Mouse (Mus musculus): Measurements from ENCODE around the gene Tulp2. TPM values are rescaled to one million over a fixed set of nuclear protein-coding genes. Genes with fewer than 3 reads are reported as not detected.
"Not testable (repeated sequence)": the region's sequence is repeated elsewhere in the genome, so short reads cannot be mapped to it uniquely, and the experiment has no call there.

Tulp2 gene
- polyA plus RNA-seq, 1 experiment from 2014 or later: 1.8 TPM

- ATAC-seq (ENCODE audit: insufficient read depth, low FRiP score, low read depth): no peak
- Histone ChIP-seq H3K27me3 (replicated peaks) (no peaks in the 10 kb centered on the region), H3K9me3 (no peaks in the 10 kb centered on the region), H3K4me3 (replicated peaks) (no peak overlapping the region), H3K4me2 (peak overlapping the region; percentile 54), H3K4me1 (peaks cover 51% of the 10 kb centered on the region), H3K27ac (peak overlapping the region; percentile 94), H3K36me3 (peaks cover 10% of the 10 kb centered on the region; the same call in 1 of the 2 replicates), H3K9ac (no peak overlapping the region)
- WGBS: 47% methylated on average over 5 of the region's 5 CpGs
These were observed 20.4 kb upstream of the Tulp2 start for GRCm38 (mm10) chr7:45461326-45461725.

- H3K9ac ChIP-seq: no peak overlapping the region
- no peak for ATAC-seq (ENCODE audit: insufficient read depth, low FRiP score, low read depth)
These were observed 19.9 kb upstream of the Tulp2 start for GRCm38 (mm10) chr7:45461781-45462180.

GRCm38 (mm10) chr7:45462325-45462724, 19.4 kb upstream of the Tulp2 start:
- no peak overlapping the region for H3K4me3 ChIP-seq (replicated peaks)
- no peak overlapping the region for H3K27ac ChIP-seq
- H3K27me3 ChIP-seq (replicated peaks): no peaks in the 10 kb centered on the region
- peaks cover 47% of the 10 kb centered on the region for H3K4me1 ChIP-seq
- H3K9me3 ChIP-seq: no peaks in the 10 kb centered on the region
- H3K9ac ChIP-seq: no peak overlapping the region
- H3K36me3 ChIP-seq: peaks cover 10% of the 10 kb centered on the region; the same call in 1 of the 2 replicates
- no peak overlapping the region for H3K4me2 ChIP-seq
- no peak for ATAC-seq (ENCODE audit: insufficient read depth, low FRiP score, low read depth)
- 83% methylated on average over 4 of the region's 4 CpGs for WGBS

More at GRCm38 (mm10) chr7:45461781-45462180, 19.9 kb upstream of the Tulp2 start:
- H3K4me3 ChIP-seq (replicated peaks): no peak overlapping the region
- H3K36me3 ChIP-seq: peaks cover 10% of the 10 kb centered on the region; the same call in 1 of the 2 replicates
- H3K27ac ChIP-seq: peak overlapping the region; percentile 75; the same call in 1 of the 2 replicates
- H3K27me3 ChIP-seq (replicated peaks): no peaks in the 10 kb centered on the region
- no peaks in the 10 kb centered on the region for H3K9me3 ChIP-seq
- H3K4me1 ChIP-seq: peaks cover 49% of the 10 kb centered on the region
- H3K4me2 ChIP-seq: no peak overlapping the region
- WGBS: 84% methylated on average over 4 of the region's 4 CpGs

GRCm38 (mm10) chr7:45462868-45463267, 18.8 kb upstream of the Tulp2 start:
- not testable (repeated sequence) for H3K9me3 ChIP-seq; H3K4me2 ChIP-seq; H3K27me3 ChIP-seq (replicated peaks); H3K9ac ChIP-seq; ATAC-seq (ENCODE audit: insufficient read depth, low FRiP score, low read depth); H3K27ac ChIP-seq; H3K4me3 ChIP-seq (replicated peaks)
- Histone ChIP-seq H3K4me1 (peaks cover 45% of the 10 kb centered on the region), H3K36me3 (peaks cover 10% of the 10 kb centered on the region; the same call in 1 of the 2 replicates)
- 75% methylated on average over 4 of the region's 4 CpGs for WGBS

GRCm38 (mm10) chr7:45463987-45464778, 17.5 kb upstream of the Tulp2 start:
- Histone ChIP-seq H3K4me1 (peaks cover 38% of the 10 kb centered on the region), H3K4me2 (no peak overlapping the region), H3K9me3 (no peaks in the 10 kb centered on the region), H3K36me3 (peaks cover 6% of the 10 kb centered on the region; the same call in 1 of the 2 replicates), H3K4me3 (replicated peaks) (no peak overlapping the region), H3K27ac (no peak overlapping the region), H3K9ac (no peak overlapping the region), H3K27me3 (replicated peaks) (no peaks in the 10 kb centered on the region)
- WGBS: 90% methylated on average over 7 of the region's 7 CpGs
- no peak for ATAC-seq (ENCODE audit: insufficient read depth, low FRiP score, low read depth)

DNA sequence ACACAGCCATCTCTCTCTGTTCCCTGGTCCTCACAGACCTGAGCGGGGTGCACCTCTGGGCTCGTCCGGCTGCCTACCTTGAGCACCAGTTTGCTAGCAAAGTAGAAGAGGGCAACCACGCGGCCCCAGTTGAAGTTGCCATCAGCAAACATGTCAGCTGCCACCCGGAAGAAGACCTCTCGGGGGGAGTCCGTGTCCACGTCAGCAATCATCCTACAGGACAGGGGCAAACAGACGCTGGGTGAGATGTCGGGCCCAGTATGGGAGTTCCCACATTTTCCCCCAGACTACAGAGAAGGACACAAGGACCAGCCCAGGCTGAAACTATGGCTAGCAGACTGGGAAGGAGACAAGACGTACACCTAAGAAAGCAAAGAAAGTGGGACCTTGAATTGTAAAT, 16.6 kb upstream of the Tulp2 start:
- Histone ChIP-seq H3K9ac (no peak overlapping the region), H3K27ac (no peak overlapping the region), H3K9me3 (no peaks in the 10 kb centered on the region), H3K36me3 (peaks cover 6% of the 10 kb centered on the region; the same call in 1 of the 2 replicates), H3K4me1 (peaks cover 37% of the 10 kb centered on the region), H3K4me3 (replicated peaks) (no peak overlapping the region), H3K4me2 (no peak overlapping the region), H3K27me3 (replicated peaks) (no peaks in the 10 kb centered on the region)
- no peak for ATAC-seq (ENCODE audit: insufficient read depth, low FRiP score, low read depth)
- 91% methylated on average over 12 of the region's 12 CpGs for WGBS

- Histone ChIP-seq H3K36me3 (peaks cover 6% of the 10 kb centered on the region; the same call in 1 of the 2 replicates), H3K27ac (no peak overlapping the region), H3K4me1 (peaks cover 33% of the 10 kb centered on the region), H3K9ac (peak overlapping the region; percentile 69), H3K27me3 (replicated peaks) (no peaks in the 10 kb centered on the region), H3K9me3 (no peaks in the 10 kb centered on the region), H3K4me3 (replicated peaks) (peak overlapping the region; percentile 82; the same call in 1 of the 2 replicates), H3K4me2 (peak overlapping the region; percentile 73)
- ATAC-seq (ENCODE audit: insufficient read depth, low FRiP score, low read depth): no peak
- WGBS: 73% methylated on average over 9 of the region's 9 CpGs
These were observed 16.1 kb upstream of the Tulp2 start for GRCm38 (mm10) chr7:45465549-45465948.

GRCm38 (mm10) chr7:45466283-45467089, 15.2 kb upstream of the Tulp2 start, which contains the start of gene Bax:
Gene Bax, minus strand, starts transcription at chr7:45466898.
- Histone ChIP-seq H3K9me3 (no peaks in the 10 kb centered on the region), H3K4me3 (replicated peaks) (peak within 1 kb of the TSS; percentile 82), H3K4me2 (peak within 1 kb of the TSS; percentile 73), H3K27me3 (replicated peaks) (no peaks in the 10 kb centered on the region), H3K36me3 (peaks cover 6% of the 10 kb centered on the region; the same call in 1 of the 2 replicates), H3K9ac (peak within 1 kb of the TSS; percentile 69), H3K4me1 (peaks cover 26% of the 10 kb centered on the region), H3K27ac (peak within 1 kb of the TSS; percentile 45)
- peak; percentile 73 for ATAC-seq (ENCODE audit: insufficient read depth, low FRiP score, low read depth)
- under 1% methylated on average over 58 of the region's 58 CpGs for WGBS

DNA sequence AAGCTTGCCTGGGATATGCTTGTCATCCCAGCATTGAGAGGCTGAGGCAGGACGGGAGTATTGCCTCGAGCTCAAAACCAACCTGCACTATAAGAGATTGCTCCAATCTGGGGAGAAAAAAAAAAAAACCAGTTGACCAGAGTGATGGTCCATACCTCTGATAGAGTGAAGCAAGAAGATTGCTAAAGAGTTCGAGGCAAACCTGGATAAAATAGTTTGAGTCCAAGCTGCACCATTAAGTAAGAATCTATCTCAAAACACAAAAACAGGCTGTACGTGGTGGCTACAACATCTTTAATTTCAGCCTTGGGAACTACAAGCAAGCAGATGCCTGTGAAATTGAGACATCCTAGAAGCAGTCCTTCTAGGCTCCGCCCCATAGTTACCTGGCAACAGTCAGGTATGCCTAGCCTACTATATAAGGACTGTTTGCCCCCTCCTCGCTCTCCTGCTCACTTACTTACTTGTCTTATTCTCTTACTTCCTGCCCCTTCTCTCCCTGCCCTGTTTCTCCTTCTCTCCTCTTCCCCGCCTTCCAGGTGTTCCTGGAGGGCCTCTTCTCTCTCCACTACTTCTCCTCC, 14.5 kb upstream of the Tulp2 start:
- Histone ChIP-seq H3K4me1 (peaks cover 20% of the 10 kb centered on the region), H3K27me3 (replicated peaks) (no peaks in the 10 kb centered on the region), H3K36me3 (peaks cover 6% of the 10 kb centered on the region; the same call in 1 of the 2 replicates), H3K27ac (0 out of 2 replicates have a peak overlapping the region, but pooled peaks have one; percentile 14), H3K9me3 (no peaks in the 10 kb centered on the region), H3K9ac (no peak overlapping the region), H3K4me3 (replicated peaks) (peak overlapping the region; percentile 82), H3K4me2 (peak overlapping the region; percentile 73)
- WGBS: 35% methylated on average over 7 of the region's 7 CpGs
- 0 out of 2 replicates have a peak, but pooled peaks have one; percentile 2 for ATAC-seq (ENCODE audit: insufficient read depth, low FRiP score, low read depth)

DNA sequence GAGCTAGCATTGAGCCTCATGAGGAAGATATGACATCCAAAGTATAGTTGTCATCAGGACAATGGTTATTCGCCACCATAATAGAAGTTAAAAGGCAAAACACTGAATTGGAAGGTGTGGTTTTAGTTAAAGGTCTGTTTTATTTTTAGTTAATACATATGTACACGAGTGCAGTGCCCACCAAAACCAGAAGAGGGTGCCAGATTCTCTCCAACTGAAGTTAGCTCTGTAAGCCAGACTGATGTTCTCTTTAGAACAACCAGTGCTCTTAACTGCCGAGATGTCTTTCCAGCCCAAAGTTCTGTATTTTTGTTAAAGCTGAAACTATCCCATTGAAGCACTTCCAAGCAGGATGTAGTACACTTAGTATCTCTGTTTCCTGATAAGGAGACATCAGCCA, 10.8 kb upstream of the Tulp2 start:
- H3K9ac ChIP-seq: no peak overlapping the region
- peaks cover 15% of the 10 kb centered on the region for H3K4me1 ChIP-seq
- H3K27me3 ChIP-seq (replicated peaks): no peaks in the 10 kb centered on the region
- no peaks in the 10 kb centered on the region for H3K36me3 ChIP-seq
- no peak for ATAC-seq (ENCODE audit: insufficient read depth, low FRiP score, low read depth)
- 5% methylated on average over 3 of the region's 3 CpGs for WGBS
- no peak overlapping the region for H3K4me2 ChIP-seq
- H3K27ac ChIP-seq: no peak overlapping the region
- no peaks in the 10 kb centered on the region for H3K9me3 ChIP-seq
- no peak overlapping the region for H3K4me3 ChIP-seq (replicated peaks)

DNA sequence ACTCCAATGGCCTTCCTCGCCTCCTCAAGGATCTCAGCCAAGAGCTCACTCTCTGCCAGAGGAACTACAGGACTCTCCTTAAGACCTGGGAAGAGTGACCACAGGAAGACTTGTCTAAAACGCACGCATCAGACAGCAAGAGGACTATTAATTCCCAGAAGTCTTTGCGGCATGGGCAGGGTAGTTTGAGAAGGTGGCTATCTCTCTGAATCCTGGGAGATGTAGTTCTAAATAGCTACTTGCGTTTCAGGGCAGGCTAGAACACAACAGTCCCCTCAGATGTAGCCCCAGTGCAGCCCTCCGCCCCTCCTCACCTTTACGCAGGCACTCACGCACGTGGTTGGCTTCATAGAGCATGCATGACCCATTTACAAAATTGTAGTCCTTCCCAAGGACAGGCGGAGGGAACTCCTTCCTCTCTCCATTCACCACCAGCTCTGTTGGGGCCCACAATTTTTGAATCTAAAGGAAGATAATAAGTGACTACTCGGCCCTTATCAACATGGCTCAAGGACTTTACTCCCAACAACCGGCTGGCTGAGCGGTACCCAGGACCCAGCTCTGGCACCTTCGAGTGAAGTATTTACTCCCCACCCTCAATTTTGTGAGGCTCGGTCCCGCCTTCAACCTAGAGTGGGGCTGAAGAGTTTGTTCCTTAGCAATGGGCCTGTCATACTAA, 6.2 kb upstream of the Tulp2 start:
- H3K4me3 ChIP-seq (replicated peaks): peak overlapping the region; percentile 24
- 0 out of 2 replicates have a peak, but pooled peaks cover 3% of the 10 kb centered on the region for H3K4me1 ChIP-seq
- WGBS: 62% methylated on average over 16 of the region's 16 CpGs
- H3K9ac ChIP-seq: no peak overlapping the region
- no peak overlapping the region for H3K27ac ChIP-seq
- peak; percentile 53; the same call in 1 of the 2 replicates for ATAC-seq (ENCODE audit: insufficient read depth, low FRiP score, low read depth)
- H3K27me3 ChIP-seq (replicated peaks): no peaks in the 10 kb centered on the region
- peak overlapping the region; percentile 27 for H3K4me2 ChIP-seq
- H3K36me3 ChIP-seq: no peaks in the 10 kb centered on the region
- H3K9me3 ChIP-seq: no peaks in the 10 kb centered on the region
